9 mouse cellular contexts compared by ENCODE assay signal in genomic region chr15:91781172-91781571, GRCm38 (mm10). TPM values are rescaled to one million over a fixed set of nuclear protein-coding genes. Genes with fewer than 3 reads are reported as not detected.
DNase-seq lines count a peak whose midpoint lies in the region.
"Had no signal": no experiment of that assay in that cellular context is flagged by ENCODE, and none has a peak within 500 bp of the region (broad histone marks: within the 10 kb centered on the region; RNA-seq: fewer than 3 reads in every experiment).

No protein-coding gene starts in this region.

- DNase-seq in gastrocnemius, adult 18-20 months (ENCODE audit: low spot score) = peak; percentile 8
- DNase-seq in gastrocnemius, postnatal 25 days = no peak
- DNase-seq in urinary bladder, postnatal 25 days (ENCODE audit: low spot score) = peak; percentile 26
- DNase-seq in urinary bladder, postnatal 10 days (ENCODE audit: low spot score) = no peak
- DNase-seq in embryo, embryonic 11 days = peak; percentile 60
- peak; percentile 29 for DNase-seq in large intestine, adult 2 months (ENCODE audit: low read depth, low spot score)
- DNase-seq in lung, postnatal 10 days = peak; percentile 52
- DNase-seq in telencephalon, adult 2 months (ENCODE audit: low read depth, low spot score) = peak; percentile 28

- WGBS in large intestine, adult 2 months = 45% methylated on average over 6 of the region's 6 CpGs

RNA-seq across cellular contexts. Expression of gene Smgc, which starts 56.9 kb away (rescaled TPM):
- not detected for total RNA-seq in gastrocnemius, adult 18-20 months (2021)
- not detected for total RNA-seq in gastrocnemius, postnatal 25 days (2021)
- polyA plus RNA-seq in large intestine, adult 2 months (2012; rRNA removed) = not detected in 2 replicates
- total RNA-seq: layer of hippocampus, adult 8-10 months had no signal

Comparison
In these comparisons a context has a peak if more than half of its experiments do, and no peak if none do; other contexts are left out.
1. DNase-seq: peak in gastrocnemius, adult 18-20 months (single experiment), urinary bladder, postnatal 25 days (single experiment), embryo, embryonic 11 days (single experiment), large intestine, adult 2 months (single experiment), lung, postnatal 10 days (single experiment) and telencephalon, adult 2 months (single experiment); none in gastrocnemius, postnatal 25 days (single experiment) and urinary bladder, postnatal 10 days (single experiment).